Mouse (Mus musculus) gastrocnemius, postnatal 36 days (tissue): ENCODE measurements around the gene Ltbp1. TPM values are rescaled to one million over a fixed set of nuclear protein-coding genes. Genes with fewer than 3 reads are reported as not detected.
A peak's percentile ranks its signal among the peaks of the same experiment; 100 is the strongest.

Experiments used
- DNase-seq, 2 experiments: peaks; one replicate each; pipeline ENCODE4 v3.0.0; 2022
- intact Hi-C: fragments of 180-260 bp; cut with DNase I; formaldehyde crosslinking; loops from one replicate; pipeline ENCODE4 v1.15.1; 2025
- long read RNA-seq, 2 experiments: library from polyadenylated mRNA; stranded (forward); transcript quantifications; one replicate each; pipeline ENCODE4 v2.0.0; 2021
- total RNA-seq, 2 experiments: library from RNA; stranded (reverse); gene quantifications; 2 replicates each; pipeline ENCODE4 v1.2.3; 2021

Ltbp1 gene
- total RNA-seq, result 1 to 10 TPM; 8.0 to 8.3 TPM
- long read RNA-seq, experiment 1, partial matches to known transcripts, result 0 of 1 reads
- long read RNA-seq, experiment 1, other reads (novel, unspliced or antisense), result 1 of 1 reads
- long read RNA-seq, experiment 2, partial matches to known transcripts, result 0 of 3 reads
- long read RNA-seq, experiment 2, other reads (novel, unspliced or antisense), result 2 of 3 reads

GRCm38 (mm10) chr17:75005281-75005684, at the start of gene Ltbp1:
Gene Ltbp1, plus strand, starts transcription at chr17:75005568.
- intact Hi-C loops, result loop anchor here (2.0 to 10.0 kb wide), 2 partner anchors 194 to 270 kb away; no protein-coding TSS in a partner anchor
- DNase-seq, result peak in 1 of 2 experiments; percentile 51

- DNase-seq, result no peak
- intact Hi-C loops, result no loop called here
Measured at GRCm38 (mm10) chr17:74959481-74960245, 45.7 kb upstream of the Ltbp1 start.

- DNase-seq, result no peak
- intact Hi-C loops, result no loop called here
Measured at GRCm38 (mm10) chr17:74963222-74963621, 42.1 kb upstream of the Ltbp1 start.

- DNase-seq, result no peak
- intact Hi-C loops, result no loop called here
Measured at GRCm38 (mm10) chr17:74963861-74964260, 41.5 kb upstream of the Ltbp1 start.

GRCm38 (mm10) chr17:74967298-74967848, 38.0 kb upstream of the Ltbp1 start:
- DNase-seq, result no peak
- intact Hi-C loops, result no loop called here

GRCm38 (mm10) chr17:74968152-74968712, 37.1 kb upstream of the Ltbp1 start:
- no peak for DNase-seq

GRCm38 (mm10) chr17:74968738-74969271, 36.6 kb upstream of the Ltbp1 start:
- intact Hi-C loops, result no loop called here
- DNase-seq, result no peak

More at GRCm38 (mm10) chr17:74968152-74968712, 37.1 kb upstream of the Ltbp1 start:
- intact Hi-C loops, result no loop called here

- no peak for DNase-seq
- intact Hi-C loops, result no loop called here
Measured at GRCm38 (mm10) chr17:74975192-74975591, 30.2 kb upstream of the Ltbp1 start.

- intact Hi-C loops, result no loop called here
- DNase-seq, result no peak
Measured at GRCm38 (mm10) chr17:74976167-74976985, 29.0 kb upstream of the Ltbp1 start.

GRCm38 (mm10) chr17:74979767-74980166, 25.6 kb upstream of the Ltbp1 start:
- intact Hi-C loops, result no loop called here

GRCm38 (mm10) chr17:74981703-74982102, 23.7 kb upstream of the Ltbp1 start:
- no peak for DNase-seq
- intact Hi-C loops, result no loop called here

More at GRCm38 (mm10) chr17:74979767-74980166, 25.6 kb upstream of the Ltbp1 start:
- no peak for DNase-seq

GRCm38 (mm10) chr17:74982880-74983279, 22.5 kb upstream of the Ltbp1 start:
- intact Hi-C loops, result no loop called here
- DNase-seq, result no peak

GRCm38 (mm10) chr17:74984071-74984470, 21.3 kb upstream of the Ltbp1 start:
- intact Hi-C loops, result no loop called here
- DNase-seq, result no peak

GRCm38 (mm10) chr17:74984681-74985080, 20.7 kb upstream of the Ltbp1 start:
- no peak for DNase-seq
- intact Hi-C loops, result no loop called here

- intact Hi-C loops, result no loop called here
- no peak for DNase-seq
Measured at GRCm38 (mm10) chr17:74987067-74987466, 18.3 kb upstream of the Ltbp1 start.

GRCm38 (mm10) chr17:74989691-74990090, 15.7 kb upstream of the Ltbp1 start:
- intact Hi-C loops, result no loop called here
- DNase-seq, result no peak

GRCm38 (mm10) chr17:74990561-74990960, 14.8 kb upstream of the Ltbp1 start:
- intact Hi-C loops, result no loop called here

GRCm38 (mm10) chr17:74993726-74994581, 11.4 kb upstream of the Ltbp1 start:
- no peak for DNase-seq
- intact Hi-C loops, result no loop called here

More at GRCm38 (mm10) chr17:74990561-74990960, 14.8 kb upstream of the Ltbp1 start:
- no peak for DNase-seq

GRCm38 (mm10) chr17:74994582-74994893, 10.8 kb upstream of the Ltbp1 start:
- intact Hi-C loops, result no loop called here
- no peak for DNase-seq
